Mouse (Mus musculus) lung, postnatal 0 days (tissue): ENCODE measurements around the gene Tmem106a.

ENCODE experiments used
- CTCF ChIP-seq: IDR thresholded peaks from 2 replicates; pipeline ENCODE4 v1.5.1; 2016; ENCODE audit warnings: antibody characterized with exemption, mild to moderate bottlenecking
- EP300 ChIP-seq: IDR thresholded peaks from 2 replicates; pipeline ENCODE4 v1.6.1; 2016; ENCODE audit warnings: antibody characterized with exemption, mild to moderate bottlenecking, control low read depth

GRCm38 (mm10) chr11:101587676-101588075 lies 5.6 kb downstream of the Tmem106a start:
- no peak for TF ChIP-seq CTCF
- TF ChIP-seq EP300 = no peak
